Mouse (Mus musculus) hindbrain, embryonic 15.5 days (tissue): ENCODE data around the gene Tbck. TPM values are rescaled to one million over a fixed set of nuclear protein-coding genes. Genes with fewer than 3 reads are reported as not detected.

ENCODE experiments used
- ATAC-seq: fragments of 200-750 bp; cut with Nextera tagmentation; 2 replicates; pipeline ENCODE4 v1.8.0; 2017; ENCODE audit warnings: low read depth, moderate number of reproducible peaks, moderate TSS enrichment; ENCODE audit not compliant: low FRiP score
- H3K27ac ChIP-seq: fragments of 300-500 bp; sonication (generic); replicated peaks from 2 replicates; pipeline ENCODE4 v1.5.1; 2015; ENCODE audit warnings: mild to moderate bottlenecking, inconsistent platforms
- H3K27me3 ChIP-seq: fragments of 300-500 bp; sonication (generic); 2 replicates; pipeline ENCODE4 v1.6.1; 2015; ENCODE audit warnings: control low read depth, inconsistent platforms
- H3K36me3 ChIP-seq: fragments of 300-500 bp; sonication (generic); 2 replicates; pipeline ENCODE4 v1.6.1; 2015; ENCODE audit warnings: control low read depth, inconsistent platforms
- H3K4me1 ChIP-seq: fragments of 300-500 bp; sonication (generic); replicated peaks from 2 replicates; pipeline ENCODE4 v1.6.1; 2015; ENCODE audit warnings: control low read depth, inconsistent platforms
- H3K4me2 ChIP-seq: fragments of 300-500 bp; sonication (generic); 2 replicates; pipeline ENCODE4 v1.6.1; 2015; ENCODE audit warnings: moderate library complexity, mild to moderate bottlenecking, inconsistent platforms
- H3K4me3 ChIP-seq: fragments of 300-500 bp; sonication (generic); 2 replicates; pipeline ENCODE4 v1.5.1; 2015; ENCODE audit warnings: mild to moderate bottlenecking, inconsistent platforms
- H3K9ac ChIP-seq: fragments of 300-500 bp; sonication (generic); 2 replicates; pipeline ENCODE4 v1.6.1; 2015; ENCODE audit warnings: inconsistent platforms
- H3K9me3 ChIP-seq: fragments of 300-500 bp; sonication (generic); 2 replicates; pipeline ENCODE4 v1.6.1; 2016; ENCODE audit warnings: control low read depth, inconsistent platforms
- WGBS: fragments of 180-500 bp; shearing (Covaris S2); methylation state at CpG from one replicate; pipeline ENCODE4 v1.1.7; 2015; 5-methylcytosine and 5-hydroxymethylcytosine counted together
- polyA plus RNA-seq: library from polyadenylated mRNA; unstranded; fragments of >200 nt; fragmentation: Nextera tagmentation; extraction: Ambion mirVana; gene quantifications from 2 replicates; pipeline ENCODE4 v1.2.1, GENCODE M21; 2015

Gene Tbck
- polyA plus RNA-seq, 1 experiment from 2014 or later, result 33.0 TPM

DNA sequence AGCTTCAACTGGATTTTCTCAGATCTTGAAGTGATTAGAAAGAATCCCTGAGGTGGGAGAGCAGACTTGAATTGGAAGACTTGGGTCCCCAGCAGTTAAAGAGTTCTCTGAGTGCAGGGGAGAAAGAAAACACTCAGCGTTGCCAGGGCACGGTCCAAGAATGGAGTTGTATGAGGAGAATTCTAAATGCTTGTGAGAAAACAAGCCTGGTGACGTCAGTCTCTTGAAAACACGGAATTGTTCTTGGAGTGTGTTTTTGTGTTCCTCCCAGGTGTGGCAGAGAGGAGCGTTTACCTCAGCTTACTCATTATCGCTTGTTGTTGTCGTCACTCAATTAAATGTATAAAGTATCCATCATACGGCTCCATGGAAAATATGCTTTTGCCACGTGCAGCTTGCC, 196.9 kb downstream of the Tbck start:
- no peaks in the 10 kb centered on the region for H3K27me3 ChIP-seq
- H3K9ac ChIP-seq, result no peak overlapping the region
- no peaks in the 10 kb centered on the region for H3K36me3 ChIP-seq
- no peak overlapping the region for H3K27ac ChIP-seq
- ATAC-seq, result no peak
- WGBS, result 45% methylated on average over 9 of the region's 9 CpGs
- peak overlapping the region; percentile 20 for H3K4me2 ChIP-seq
- H3K4me1 ChIP-seq, result 0 out of 2 replicates have a peak, but pooled peaks cover 5% of the 10 kb centered on the region
- no peak overlapping the region for H3K4me3 ChIP-seq
- no peaks in the 10 kb centered on the region for H3K9me3 ChIP-seq

- Histone ChIP-seq H3K4me3 (no peak overlapping the region), H3K27me3 (no peaks in the 10 kb centered on the region), H3K36me3 (no peaks in the 10 kb centered on the region), H3K4me1 (no peaks in the 10 kb centered on the region), H3K9me3 (no peaks in the 10 kb centered on the region), H3K27ac (no peak overlapping the region), H3K9ac (no peak overlapping the region), H3K4me2 (no peak overlapping the region)
- no peak for ATAC-seq
- 84% methylated on average over 9 of the region's 9 CpGs for WGBS
Measured at GRCm38 (mm10) chr3:132883256-132883655, 199.3 kb downstream of the Tbck start.

DNA sequence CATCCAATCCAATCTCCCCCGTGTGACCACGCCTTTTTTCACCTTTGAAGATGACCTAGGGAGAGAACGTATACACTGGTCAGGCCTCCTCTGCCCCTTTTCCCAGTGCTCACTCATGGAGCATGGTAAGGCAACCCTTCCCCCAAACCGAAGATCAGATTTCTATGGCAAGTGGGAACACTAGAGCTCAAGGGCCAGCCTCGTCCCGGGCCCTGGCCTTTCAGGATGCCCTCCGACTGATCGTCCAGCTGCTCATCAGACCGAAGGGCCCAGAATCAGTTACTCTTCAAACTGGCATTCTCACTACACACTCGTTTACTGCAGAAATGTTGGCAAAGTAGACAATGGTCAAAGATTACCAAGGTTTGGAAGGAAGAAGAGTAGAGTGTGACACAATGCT, 200.5 kb downstream of the Tbck start:
- no peak overlapping the region for H3K4me3 ChIP-seq
- 86% methylated on average over 10 of the region's 10 CpGs for WGBS
- no peak for ATAC-seq
- H3K27ac ChIP-seq, result no peak overlapping the region
- H3K4me1 ChIP-seq, result no peaks in the 10 kb centered on the region
- no peak overlapping the region for H3K9ac ChIP-seq
- H3K9me3 ChIP-seq, result no peaks in the 10 kb centered on the region
- H3K36me3 ChIP-seq, result no peaks in the 10 kb centered on the region
- no peak overlapping the region for H3K4me2 ChIP-seq
- H3K27me3 ChIP-seq, result no peaks in the 10 kb centered on the region

DNA sequence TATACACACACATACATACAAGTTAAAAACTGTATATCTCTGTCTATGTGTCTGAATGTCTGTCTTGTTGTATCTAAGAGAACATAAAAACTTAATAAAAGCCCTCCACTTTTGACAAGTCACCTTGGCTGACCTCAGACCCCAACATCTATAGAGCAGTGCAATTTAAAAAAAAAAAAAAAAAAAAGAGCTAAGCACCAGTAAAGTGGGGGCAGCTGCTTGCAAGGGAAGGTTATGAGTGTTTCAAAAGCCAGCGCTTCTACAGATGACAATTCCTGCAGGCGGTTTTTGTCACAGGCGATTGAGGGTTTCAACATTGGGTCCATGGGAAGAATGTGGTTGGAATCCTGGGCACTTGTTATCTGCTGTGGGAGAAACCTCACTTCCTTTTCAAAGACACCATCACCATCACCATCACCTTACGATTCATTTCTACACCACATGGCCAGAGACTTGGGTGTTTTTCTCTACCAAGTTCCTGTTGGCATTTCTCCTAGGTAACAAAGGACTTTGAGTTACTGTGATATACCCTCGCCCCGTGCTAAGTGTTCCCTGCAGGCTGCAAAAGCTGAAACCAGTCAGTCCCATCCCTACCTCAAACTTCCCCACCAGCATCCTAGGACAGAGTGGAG, 202.6 kb downstream of the Tbck start:
- 96% methylated on average over 6 of the region's 6 CpGs for WGBS

GRCm38 (mm10) chr3:132887074-132887848, 203.3 kb downstream of the Tbck start:
- H3K27me3 ChIP-seq, result no peaks in the 10 kb centered on the region
- 93% methylated on average over 16 of the region's 16 CpGs for WGBS
- no peak overlapping the region for H3K4me2 ChIP-seq
- H3K36me3 ChIP-seq, result no peaks in the 10 kb centered on the region
- no peak for ATAC-seq
- H3K9me3 ChIP-seq, result no peaks in the 10 kb centered on the region
- no peak overlapping the region for H3K4me3 ChIP-seq
- no peak overlapping the region for H3K27ac ChIP-seq
- no peaks in the 10 kb centered on the region for H3K4me1 ChIP-seq
- H3K9ac ChIP-seq, result no peak overlapping the region

More for the DNA sequence above, 202.6 kb downstream of the Tbck start:
- Histone ChIP-seq H3K4me2 (no peak overlapping the region), H3K27ac (no peak overlapping the region), H3K36me3 (no peaks in the 10 kb centered on the region), H3K4me3 (no peak overlapping the region), H3K27me3 (no peaks in the 10 kb centered on the region), H3K9me3 (no peaks in the 10 kb centered on the region), H3K9ac (no peak overlapping the region), H3K4me1 (no peaks in the 10 kb centered on the region)
- ATAC-seq, result no peak

Other genes with a start within 250 kb of the Tbck start
- not detected in 2 replicates for gene Gimd1, start 54.3 kb upstream of the Tbck start, polyA plus RNA-seq
- gene Aimp1, start 226 bp downstream of the Tbck start, polyA plus RNA-seq, result 57.0 and 57.1 TPM in 2 replicates